Mouse (Mus musculus) kidney, adult 2 months (tissue): ENCODE results near the gene Per1. TPM values are rescaled to one million over a fixed set of nuclear protein-coding genes. Genes with fewer than 3 reads are reported as not detected.
A peak's percentile ranks its signal among the peaks of the same experiment; 100 is the strongest.

Source experiments
- DNase-seq: peaks from one replicate; pipeline ENCODE4 v3.0.0; 2021
- H3K27ac ChIP-seq: fragments of 200-500 bp; 2 replicates; pipeline ENCODE4 v1.5.1; 2012; ENCODE audit warnings: low read depth, low read length, control low read depth, inconsistent platforms; ENCODE audit not compliant: insufficient read depth
- H3K27me3 ChIP-seq: fragments of 200-500 bp; replicated peaks from 2 replicates; pipeline ENCODE4 v1.6.1; 2012; ENCODE audit warnings: mild to moderate bottlenecking, moderate library complexity, low read length, inconsistent platforms; ENCODE audit not compliant: control insufficient read depth, insufficient read depth
- H3K36me3 ChIP-seq: fragments of 200-500 bp; 2 replicates; pipeline ENCODE4 v1.6.1; 2012; ENCODE audit warnings: mild to moderate bottlenecking, moderate library complexity, low read length, inconsistent platforms; ENCODE audit not compliant: control insufficient read depth, insufficient read depth
- H3K4me1 ChIP-seq: fragments of 200-500 bp; 2 replicates; pipeline ENCODE4 v1.6.1; 2011; ENCODE audit warnings: low read length; ENCODE audit not compliant: control insufficient read depth, insufficient read depth
- H3K4me3 ChIP-seq: fragments of 200-500 bp; 2 replicates; pipeline ENCODE4 v1.5.1; 2011; ENCODE audit warnings: mild to moderate bottlenecking, low read depth, low read length, control low read depth; ENCODE audit not compliant: insufficient read depth
- CTCF ChIP-seq: fragments of 200-500 bp; conservative IDR thresholded peaks from 2 replicates; pipeline ENCODE4 v1.5.1; 2011; ENCODE audit warnings: low read depth, mild to moderate bottlenecking, control low read depth, low read length, moderate library complexity, mixed read lengths; ENCODE audit not compliant: insufficient read depth, insufficient read length
- POLR2A ChIP-seq: fragments of 200-500 bp; IDR thresholded peaks from one replicate; pipeline ENCODE4 v1.6.1; 2011; ENCODE audit warnings: low read depth, low read length, control low read depth
- WGBS: fragments of 180-500 bp; shearing (Covaris S2); methylation state at CpG from one replicate; pipeline ENCODE4 v1.1.7; 2018; 5-methylcytosine and 5-hydroxymethylcytosine counted together
- polyA plus RNA-seq: library from polyadenylated mRNA; depleted of rRNA; stranded (reverse); fragments of >200 nt; gene quantifications from 2 replicates; pipeline ENCODE4 v1.2.3, GENCODE M21; 2012; rRNA removed

Per1 gene
- polyA plus RNA-seq, result 13.5 and 14.7 TPM in 2 replicates

DNA sequence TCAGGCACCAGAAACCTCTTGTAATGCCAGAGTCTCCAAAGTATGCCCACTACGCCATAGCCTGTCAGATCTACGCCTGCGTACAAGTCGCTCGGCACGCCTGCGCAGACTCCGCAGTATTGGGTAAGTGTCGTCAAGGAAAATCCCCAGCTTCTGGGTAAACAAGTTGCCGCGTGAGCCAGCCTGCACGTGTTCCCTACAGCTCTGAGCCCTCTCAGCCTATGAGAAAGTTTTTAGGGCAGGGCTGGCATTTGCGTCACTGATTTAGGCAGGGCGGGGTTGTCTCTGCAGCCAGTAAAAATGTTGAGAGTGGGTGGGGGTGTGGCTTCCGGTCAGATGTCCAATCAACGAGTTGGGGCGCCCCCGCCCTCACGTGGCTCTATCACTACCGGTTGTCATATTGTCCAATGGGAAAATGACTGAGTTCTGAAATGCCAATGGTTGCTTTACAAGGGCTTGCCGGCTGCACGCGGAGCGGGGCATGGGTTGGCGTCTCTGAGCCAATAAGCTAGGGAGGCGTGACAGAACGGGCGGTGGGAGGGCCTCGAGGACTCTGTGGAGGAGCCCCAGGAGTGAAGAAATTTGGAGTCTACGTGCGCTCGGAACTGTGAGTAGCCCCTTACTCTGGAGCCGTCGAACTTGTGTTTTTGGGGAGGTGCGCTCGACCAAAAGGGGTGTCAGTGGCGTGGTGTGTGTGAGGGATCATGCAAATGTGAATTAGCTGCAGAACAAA, at the start of gene Per1:
Per1 (plus strand) TSS at position 521 of the 733 bp plus-strand sequence.
- DNase-seq, result peak; percentile 100
- WGBS, result under 1% methylated on average over 37 of the region's 37 CpGs
- H3K4me1 ChIP-seq, result peaks cover 22% of the 10 kb centered on the region
- no peak for TF ChIP-seq CTCF
- TF ChIP-seq POLR2A, result peak; percentile 92
- peak within 1 kb of the TSS; percentile 99 for H3K27ac ChIP-seq
- no peaks in the 10 kb centered on the region for H3K27me3 ChIP-seq
- no peaks in the 10 kb centered on the region for H3K36me3 ChIP-seq
- peak within 1 kb of the TSS; percentile 91 for H3K4me3 ChIP-seq

DNA sequence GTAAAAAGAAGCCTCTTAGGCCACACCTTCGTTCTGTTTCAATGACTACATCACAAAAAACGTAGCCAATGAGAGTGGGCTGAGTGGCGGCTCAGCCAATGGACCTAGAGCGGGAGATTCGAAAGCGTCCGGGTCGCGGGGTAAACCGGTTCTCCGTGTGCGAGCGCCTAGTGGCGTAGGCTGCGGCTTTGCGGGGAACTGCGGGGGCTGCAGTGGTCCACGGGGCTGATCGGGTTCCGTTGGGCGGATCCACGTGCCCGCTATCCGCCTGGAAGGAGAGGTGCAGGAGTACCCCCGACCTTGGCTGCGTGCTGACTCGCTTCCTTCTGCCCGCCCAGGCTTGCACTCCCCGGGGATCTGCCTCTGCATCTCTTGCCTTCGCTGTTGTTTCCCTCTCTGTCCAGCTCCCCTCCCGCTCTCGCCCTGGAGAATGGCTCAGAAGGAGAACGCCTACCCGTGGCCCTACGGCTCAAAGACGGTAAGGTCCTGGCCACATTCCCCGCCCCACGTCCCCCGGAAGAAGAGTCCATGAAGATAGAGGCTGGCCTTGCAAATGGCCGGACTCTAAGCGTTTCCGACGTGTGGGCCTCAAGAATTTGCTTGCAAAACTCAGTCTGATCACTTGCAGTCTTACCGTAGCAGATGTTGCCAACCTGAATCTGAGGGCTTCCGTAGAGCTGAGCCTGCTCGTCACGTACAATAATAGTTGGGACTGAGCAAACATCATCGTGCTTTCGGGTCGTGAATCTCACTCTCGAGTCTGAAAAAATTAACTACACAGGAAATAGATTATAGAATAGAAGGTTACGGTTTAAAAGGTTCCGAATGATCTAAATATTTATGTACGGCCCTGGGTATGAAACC, 49.3 kb upstream of the Per1 start, which contains the start of gene Aurkb:
Aurkb (plus strand) TSS at position 117 of the 864 bp plus-strand sequence.
- Histone ChIP-seq H3K27me3 (no peaks in the 10 kb centered on the region), H3K36me3 (no peaks in the 10 kb centered on the region), H3K27ac (no peak within 1 kb of the TSS), H3K4me3 (peak within 1 kb of the TSS; percentile 70), H3K4me1 (no peaks in the 10 kb centered on the region; the same call in 1 of the 2 replicates)
- 1% methylated on average over 54 of the region's 54 CpGs for WGBS
- DNase-seq, result peak; percentile 92
- TF ChIP-seq POLR2A, result no peak
- no peak for TF ChIP-seq CTCF

DNA sequence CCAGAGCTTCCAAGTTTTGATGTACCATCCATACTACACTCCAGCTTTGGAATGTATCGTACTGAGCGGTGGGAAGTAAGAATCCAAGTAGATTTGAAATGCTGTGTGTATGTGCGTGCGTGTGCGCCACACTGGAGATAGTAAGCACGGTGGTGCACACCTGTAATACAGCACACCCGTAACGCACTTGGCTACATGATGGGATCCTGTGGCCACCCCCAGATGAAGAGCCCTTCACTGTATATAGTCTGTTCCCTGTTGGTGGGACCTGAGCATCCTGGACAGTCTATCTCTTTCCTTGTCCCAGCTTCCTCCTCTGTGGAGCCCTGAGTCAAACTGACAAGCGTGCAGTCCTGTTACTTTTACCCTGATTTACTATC, 48.6 kb upstream of the Per1 start:
- Histone ChIP-seq H3K27me3 (no peaks in the 10 kb centered on the region), H3K36me3 (no peaks in the 10 kb centered on the region), H3K27ac (no peak overlapping the region), H3K4me1 (no peaks in the 10 kb centered on the region; the same call in 1 of the 2 replicates), H3K4me3 (peak overlapping the region; percentile 12; the same call in 1 of the 2 replicates)
- DNase-seq, result no peak
- WGBS, result 19% methylated on average over 9 of the region's 9 CpGs
- TF ChIP-seq POLR2A (no peak), CTCF (no peak)

DNA sequence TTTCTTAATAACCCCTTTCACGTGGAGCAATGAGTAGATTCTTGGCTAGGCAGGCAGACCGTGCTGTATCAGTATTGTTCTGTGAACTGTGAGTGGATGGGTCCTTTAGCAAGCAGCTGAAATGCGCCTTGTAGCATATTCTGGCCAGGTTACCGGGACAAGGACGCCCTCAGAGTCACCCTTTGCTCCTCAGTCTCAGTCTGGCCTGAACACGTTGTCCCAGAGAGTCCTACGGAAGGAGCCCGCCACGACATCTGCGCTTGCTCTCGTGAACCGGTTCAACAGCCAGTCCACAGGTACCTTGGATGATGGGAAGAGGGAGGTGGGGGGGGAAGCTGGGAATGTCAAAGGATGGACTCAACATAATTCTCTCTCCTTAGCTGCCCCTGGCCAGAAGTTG, 47.4 kb upstream of the Per1 start:
- H3K27ac ChIP-seq, result no peak overlapping the region
- no peak for DNase-seq
- H3K36me3 ChIP-seq, result no peaks in the 10 kb centered on the region
- H3K4me3 ChIP-seq, result no peak overlapping the region
- WGBS, result 84% methylated on average over 12 of the region's 12 CpGs
- no peaks in the 10 kb centered on the region for H3K27me3 ChIP-seq
- TF ChIP-seq POLR2A (no peak), CTCF (no peak)
- no peaks in the 10 kb centered on the region; the same call in 1 of the 2 replicates for H3K4me1 ChIP-seq

DNA sequence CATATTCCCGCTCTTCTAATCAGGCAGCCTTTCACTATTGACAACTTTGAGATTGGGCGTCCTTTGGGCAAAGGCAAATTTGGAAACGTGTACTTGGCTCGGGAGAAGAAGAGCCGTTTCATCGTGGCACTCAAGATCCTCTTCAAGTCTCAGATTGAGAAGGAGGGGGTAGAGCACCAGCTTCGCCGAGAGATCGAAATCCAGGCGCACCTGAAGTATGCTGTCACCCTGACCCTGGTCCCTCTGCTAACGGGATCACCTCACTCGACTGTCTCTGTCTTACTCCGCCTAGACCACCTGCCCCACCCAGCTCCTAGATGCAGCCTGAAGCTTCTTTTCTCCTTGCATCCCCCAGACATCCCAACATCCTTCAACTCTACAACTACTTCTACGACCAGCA, 46.9 kb upstream of the Per1 start:
- Histone ChIP-seq H3K4me1 (no peaks in the 10 kb centered on the region; the same call in 1 of the 2 replicates), H3K36me3 (no peaks in the 10 kb centered on the region), H3K27me3 (no peaks in the 10 kb centered on the region), H3K27ac (no peak overlapping the region), H3K4me3 (no peak overlapping the region)
- TF ChIP-seq POLR2A, result no peak
- no peak for TF ChIP-seq CTCF
- DNase-seq, result no peak
- WGBS, result 92% methylated on average over 14 of the region's 14 CpGs

DNA sequence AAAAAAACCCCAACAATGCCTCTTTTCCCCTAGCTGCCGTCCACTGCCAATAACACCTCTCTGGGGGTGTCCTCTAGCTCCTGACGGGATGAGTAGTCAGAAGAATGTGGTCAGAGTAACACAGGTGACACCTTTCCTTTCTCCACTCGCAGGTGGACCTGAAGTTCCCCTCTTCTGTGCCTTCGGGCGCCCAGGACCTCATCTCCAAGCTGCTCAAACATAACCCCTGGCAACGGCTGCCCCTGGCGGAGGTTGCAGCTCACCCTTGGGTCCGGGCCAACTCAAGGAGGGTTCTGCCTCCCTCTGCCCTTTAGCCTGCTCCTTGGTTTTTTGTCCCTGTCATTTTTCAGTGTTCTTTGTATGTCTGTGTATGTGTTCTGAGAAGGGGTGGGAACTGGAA, 44.3 kb upstream of the Per1 start:
- DNase-seq, result no peak
- no peak overlapping the region for H3K4me3 ChIP-seq
- H3K27ac ChIP-seq, result no peak overlapping the region
- TF ChIP-seq CTCF (no peak), POLR2A (no peak)
- no peaks in the 10 kb centered on the region; the same call in 1 of the 2 replicates for H3K4me1 ChIP-seq
- WGBS, result 90% methylated on average over 8 of the region's 8 CpGs
- H3K36me3 ChIP-seq, result no peaks in the 10 kb centered on the region
- no peaks in the 10 kb centered on the region for H3K27me3 ChIP-seq

DNA sequence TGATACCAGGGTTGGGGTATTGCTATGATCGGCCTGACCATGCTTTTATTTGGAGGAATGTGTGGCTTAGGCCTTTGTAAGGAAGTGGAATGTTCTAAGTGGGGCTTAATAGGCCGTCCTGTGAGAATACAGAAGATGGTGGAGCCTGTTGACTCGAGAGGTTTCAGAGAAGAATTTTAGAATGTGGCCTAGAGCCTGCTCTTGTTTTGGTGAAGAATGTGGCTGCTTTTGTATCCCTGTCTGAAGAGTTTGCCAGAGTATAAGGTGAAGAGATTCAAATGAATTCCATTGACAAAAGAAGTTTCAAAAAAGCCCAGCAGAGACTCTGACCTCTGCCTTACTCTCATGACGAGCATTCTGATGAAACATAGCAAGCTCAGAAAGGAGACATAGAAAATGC, 43.2 kb upstream of the Per1 start:
- Histone ChIP-seq H3K36me3 (no peaks in the 10 kb centered on the region), H3K4me3 (no peak overlapping the region), H3K27me3 (no peaks in the 10 kb centered on the region), H3K27ac (no peak overlapping the region), H3K4me1 (no peaks in the 10 kb centered on the region)
- 89% methylated on average over 4 of the region's 4 CpGs for WGBS
- DNase-seq, result no peak
- TF ChIP-seq POLR2A (no peak), CTCF (no peak)
